Mouse (Mus musculus): ENCODE results near the gene Prr14l.
"Not testable (repeated sequence)": the region's sequence is repeated elsewhere in the genome, so short reads cannot be mapped to it uniquely, and the experiment has no call there.

- TF ChIP-seq POLR2A (IDR thresholded peaks at IDR 0.05; ENCODE audit: borderline replicate concordance, control insufficient read depth, low read depth, low read length); CTCF (IDR thresholded peaks at IDR 0.05; ENCODE audit: control insufficient read depth, insufficient read depth, low read length): not testable (repeated sequence)
These were observed 25.3 kb downstream of the Prr14l start for GRCm38 (mm10) chr5:32828766-32829165.
